Mouse (Mus musculus) gastrocnemius, postnatal 25 days (tissue): Measurements from ENCODE around the gene Cyp2d34. TPM values are rescaled to one million over a fixed set of nuclear protein-coding genes. Genes with fewer than 3 reads are reported as not detected.

Source experiments
- DNase-seq: peaks from one replicate; pipeline ENCODE4 v3.0.0; 2022
- long read RNA-seq, 2 experiments: library from polyadenylated mRNA; stranded (forward); transcript quantifications; one replicate each; pipeline ENCODE4 v2.0.0; 2021
- microRNA-seq, 2 experiments: library from miRNA; unstranded; fragments of <30 nt; microRNA quantifications; one replicate each; pipeline ENCODE4 v1.2.0; 2021; ENCODE audit warnings: borderline replicate concordance in 2 of 2
- total RNA-seq, 2 experiments: library from RNA; stranded (reverse); gene quantifications; 1 replicate in 1 of 2; 2 replicates in 1 of 2; pipeline ENCODE4 v1.2.3; 2021

Cyp2d34 gene
- not detected for total RNA-seq
- long read RNA-seq, experiment 1, result 0 reads
- long read RNA-seq, experiment 2, result 0 reads

GRCm38 (mm10) chr15:82620531-82621202 lies at the start of gene Cyp2d34:
Gene Cyp2d34, minus strand, starts transcription at chr15:82620946.
- no peak for DNase-seq

GRCm38 (mm10) chr15:82656346-82656745 lies 35.6 kb upstream of the Cyp2d34 start:
- no peak for DNase-seq

GRCm38 (mm10) chr15:82644371-82644770 lies 23.6 kb upstream of the Cyp2d34 start:
- DNase-seq, result no peak

GRCm38 (mm10) chr15:82643771-82644170 lies 23.0 kb upstream of the Cyp2d34 start:
- DNase-seq, result no peak

GRCm38 (mm10) chr15:82642771-82643170 lies 22.0 kb upstream of the Cyp2d34 start:
- DNase-seq, result no peak

GRCm38 (mm10) chr15:82641921-82642320 lies 21.2 kb upstream of the Cyp2d34 start:
- DNase-seq, result no peak

GRCm38 (mm10) chr15:82641390-82641789 lies 20.6 kb upstream of the Cyp2d34 start:
- no peak for DNase-seq

- no peak for DNase-seq
These were observed 19.5 kb upstream of the Cyp2d34 start for GRCm38 (mm10) chr15:82640201-82640600.

GRCm38 (mm10) chr15:82637130-82638075 lies 16.7 kb upstream of the Cyp2d34 start:
- no peak for DNase-seq

GRCm38 (mm10) chr15:82634976-82635375 lies 14.2 kb upstream of the Cyp2d34 start:
- DNase-seq, result no peak

- no peak for DNase-seq
These were observed 1.2 kb upstream of the Cyp2d34 start for GRCm38 (mm10) chr15:82621993-82622392.

GRCm38 (mm10) chr15:82618362-82619020 lies 2.3 kb downstream of the Cyp2d34 start:
- DNase-seq, result no peak

- no peak for DNase-seq
These were observed 38.1 kb downstream of the Cyp2d34 start for GRCm38 (mm10) chr15:82582621-82583020.

- no peak for DNase-seq
These were observed 41.7 kb downstream of the Cyp2d34 start for GRCm38 (mm10) chr15:82579071-82579470.

GRCm38 (mm10) chr15:82572856-82573255 lies 47.9 kb downstream of the Cyp2d34 start:
- no peak for DNase-seq

Small RNA genes within 50 kb of the gene (microRNA-seq; reads per million reads assigned to microRNA genes)
- gene Gm27463, result 0 reads per million in 2 experiments
- 0 reads per million in 2 experiments for gene Gm27742

Other genes with a start within 250 kb of the Cyp2d34 start
- gene Cyp2d22, start 240.7 kb downstream of the Cyp2d34 start, total RNA-seq, result 10 to 100 TPM; 11.7 to 13.3 TPM
- gene Cyp2d11, start 226.9 kb downstream of the Cyp2d34 start, total RNA-seq, result under 1 TPM in 1 of 2 experiments, not detected in 1; 0.27 TPM
- not detected for gene Cyp2d10, start 213.8 kb downstream of the Cyp2d34 start, total RNA-seq
- not detected for gene Cyp2d9, start 187.5 kb downstream of the Cyp2d34 start, total RNA-seq
- not detected for gene Cyp2d12, start 65.9 kb downstream of the Cyp2d34 start, total RNA-seq
- not detected for gene Cyp2d40, start 143.2 kb upstream of the Cyp2d34 start, total RNA-seq
- gene Cyp2d26, start 173.3 kb upstream of the Cyp2d34 start, total RNA-seq, result not detected